Mouse (Mus musculus) duodenum, adult 2 months (tissue): Measurements from ENCODE around the gene Arfip1. TPM values are rescaled to one million over a fixed set of nuclear protein-coding genes. Genes with fewer than 3 reads are reported as not detected.

Source experiments
- polyA plus RNA-seq: library from polyadenylated mRNA; depleted of rRNA; stranded (reverse); fragments of >200 nt; gene quantifications from 2 replicates; pipeline ENCODE4 v1.2.3, GENCODE M21; 2012; ENCODE audit warnings: low replicate concordance; rRNA removed

The Arfip1 gene
- 3.5 and 5.4 TPM in 2 replicates for polyA plus RNA-seq

GRCm38 (mm10) chr3:84582023-84582912 lies at the start of gene Arfip1:
TSS of gene Arfip1 (minus strand) at chr3:84582625.

GRCm38 (mm10) chr3:84593274-84593673 lies 10.8 kb upstream of the Arfip1 start, which contains the start of gene Tigd4:
TSS of gene Tigd4 (plus strand) at chr3:84593574.

GRCm38 (mm10) chr3:84480006-84480897 lies 102.2 kb downstream of the Arfip1 start, which contains the start of gene Fhdc1:
TSS of gene Fhdc1 (minus strand) at chr3:84480429.

Other genes with a start within 250 kb of the Arfip1 start
- gene Fhdc1, start 102.2 kb downstream of the Arfip1 start, polyA plus RNA-seq = 1.6 and 3.9 TPM in 2 replicates
- gene Tigd4, start 10.9 kb upstream of the Arfip1 start, polyA plus RNA-seq = not detected in 2 replicates
- gene Tmem154, start 83.6 kb upstream of the Arfip1 start, polyA plus RNA-seq = 1.2 and 1.5 TPM in 2 replicates
- 0.84 and 1.8 TPM in 2 replicates for gene Fbxw7, start 232.6 kb upstream of the Arfip1 start, polyA plus RNA-seq